Mouse (Mus musculus) heart, postnatal 0 days (tissue): ENCODE data around the gene Fbxl20. TPM values are rescaled to one million over a fixed set of nuclear protein-coding genes. Genes with fewer than 3 reads are reported as not detected.

Experiments
- ATAC-seq: fragments of 200-750 bp; cut with Nextera tagmentation; 2 replicates; pipeline ENCODE4 v1.8.0; 2017; ENCODE audit warnings: low read depth, moderate number of reproducible peaks, moderate library complexity; ENCODE audit not compliant: insufficient read depth
- DNase-seq: peaks from one replicate; pipeline ENCODE4 v3.0.0-alpha.2; 2016; ENCODE audit warnings: low spot score
- H3K27ac ChIP-seq: fragments of 300-500 bp; sonication (generic); 2 replicates; pipeline ENCODE4 v1.5.1; 2014; ENCODE audit warnings: low read depth, mild to moderate bottlenecking
- H3K27me3 ChIP-seq: fragments of 300-500 bp; sonication (generic); 2 replicates; pipeline ENCODE4 v1.6.1; 2014; ENCODE audit warnings: low read length, mixed read lengths; ENCODE audit not compliant: control insufficient read depth, insufficient read depth
- H3K36me3 ChIP-seq: fragments of 300-500 bp; sonication (generic); replicated peaks from 2 replicates; pipeline ENCODE4 v1.6.1; 2014; ENCODE audit warnings: low read length, mixed read lengths; ENCODE audit not compliant: control insufficient read depth, insufficient read depth
- H3K4me1 ChIP-seq: fragments of 300-500 bp; sonication (generic); 2 replicates; pipeline ENCODE4 v1.6.1; 2014; ENCODE audit warnings: antibody characterized with exemption; ENCODE audit not compliant: control insufficient read depth, insufficient read depth
- H3K4me2 ChIP-seq: fragments of 300-500 bp; sonication (generic); 2 replicates; pipeline ENCODE4 v1.6.1; 2014; ENCODE audit warnings: low read depth, mild to moderate bottlenecking, low read length, moderate library complexity
- H3K4me3 ChIP-seq: fragments of 300-500 bp; sonication (generic); 2 replicates; pipeline ENCODE4 v1.5.1; 2014; ENCODE audit warnings: low read depth, low read length
- H3K9ac ChIP-seq: fragments of 300-500 bp; sonication (generic); replicated peaks from 2 replicates; pipeline ENCODE4 v1.6.1; 2014; ENCODE audit warnings: low read depth, low read length, mixed read lengths
- H3K9me3 ChIP-seq: fragments of 300-500 bp; sonication (generic); replicated peaks from 2 replicates; pipeline ENCODE4 v1.6.1; 2016; ENCODE audit warnings: low read length; ENCODE audit not compliant: control insufficient read depth
- CTCF ChIP-seq: IDR thresholded peaks from 2 replicates; pipeline ENCODE4 v1.5.1; 2016; ENCODE audit warnings: antibody characterized with exemption, control low read depth, low read depth
- EP300 ChIP-seq: IDR thresholded peaks from 2 replicates; pipeline ENCODE4 v1.6.1; 2016; ENCODE audit warnings: antibody characterized with exemption, low read depth
- WGBS: fragments of 180-500 bp; shearing (Covaris S2); extraction: QIAGEN DNeasy Blood & Tissue Kit; methylation state at CpG from one replicate; pipeline ENCODE4 v1.1.7; 2014; 5-methylcytosine and 5-hydroxymethylcytosine counted together
- polyA plus RNA-seq: library from polyadenylated mRNA; unstranded; fragments of >200 nt; fragmentation: Nextera tagmentation; extraction: Ambion mirVana; gene quantifications from 2 replicates; pipeline ENCODE4 v1.2.1, GENCODE M21; 2015
- total RNA-seq: library from RNA; depleted of rRNA; stranded (reverse); fragments of >200 nt; gene quantifications from 2 replicates; pipeline ENCODE4 v1.2.3, GENCODE M21; 2014; ENCODE audit warnings: low replicate concordance

Fbxl20 gene
- total and polyA plus RNA-seq, 2 experiments from 2014 or later: 8.8 to 12.5 TPM

- Histone ChIP-seq H3K36me3 (no peaks in the 10 kb centered on the region), H3K27me3 (no peaks in the 10 kb centered on the region), H3K4me1 (peaks cover 2% of the 10 kb centered on the region; the same call in 1 of the 2 replicates), H3K4me3 (no peak overlapping the region), H3K4me2 (no peak overlapping the region), H3K9me3 (no peaks in the 10 kb centered on the region), H3K9ac (no peak overlapping the region), H3K27ac (no peak overlapping the region)
- 74% methylated on average over 4 of the region's 4 CpGs for WGBS
- DNase-seq (no peak), ATAC-seq (no peak)
- peak; percentile 12; the same call in 1 of the 2 replicates for TF ChIP-seq CTCF
- TF ChIP-seq EP300: no peak
Measured at GRCm38 (mm10) chr11:98045596-98045995, 104.6 kb downstream of the Fbxl20 start.

GRCm38 (mm10) chr11:98044074-98044473 lies 106.1 kb downstream of the Fbxl20 start:
- H3K4me2 ChIP-seq: no peak overlapping the region

GRCm38 (mm10) chr11:98042741-98043140 lies 107.5 kb downstream of the Fbxl20 start:
- Histone ChIP-seq H3K9me3 (no peaks in the 10 kb centered on the region), H3K4me3 (no peak overlapping the region), H3K9ac (no peak overlapping the region), H3K4me1 (no peaks in the 10 kb centered on the region), H3K27me3 (no peaks in the 10 kb centered on the region), H3K27ac (no peak overlapping the region), H3K4me2 (no peak overlapping the region), H3K36me3 (no peaks in the 10 kb centered on the region)
- DNase-seq (no peak), ATAC-seq (no peak)
- TF ChIP-seq CTCF: no peak
- TF ChIP-seq EP300: no peak
- WGBS: 64% methylated on average over 6 of the region's 6 CpGs

More at GRCm38 (mm10) chr11:98044074-98044473, 106.1 kb downstream of the Fbxl20 start:
- Histone ChIP-seq H3K4me3 (no peak overlapping the region), H3K27ac (no peak overlapping the region), H3K4me1 (no peaks in the 10 kb centered on the region), H3K27me3 (no peaks in the 10 kb centered on the region), H3K36me3 (no peaks in the 10 kb centered on the region), H3K9me3 (no peaks in the 10 kb centered on the region), H3K9ac (no peak overlapping the region)
- WGBS: 54% methylated on average over 5 of the region's 5 CpGs
- DNase-seq (no peak), ATAC-seq (no peak)
- TF ChIP-seq CTCF (no peak), EP300 (no peak)

- H3K4me3 ChIP-seq: no peak overlapping the region
- H3K36me3 ChIP-seq: no peaks in the 10 kb centered on the region
- 75% methylated on average over 8 of the region's 8 CpGs for WGBS
- no peak for DNase-seq
- H3K9ac ChIP-seq: no peak overlapping the region
- no peak overlapping the region for H3K27ac ChIP-seq
- H3K9me3 ChIP-seq: no peaks in the 10 kb centered on the region
- H3K27me3 ChIP-seq: no peaks in the 10 kb centered on the region
- H3K4me1 ChIP-seq: no peaks in the 10 kb centered on the region
- no peak for ATAC-seq
- TF ChIP-seq CTCF: no peak
- TF ChIP-seq EP300: no peak
- H3K4me2 ChIP-seq: no peak overlapping the region
Measured at GRCm38 (mm10) chr11:98040975-98041374, 109.2 kb downstream of the Fbxl20 start.

GRCm38 (mm10) chr11:98037871-98038270 lies 112.3 kb downstream of the Fbxl20 start:
- Histone ChIP-seq H3K36me3 (no peaks in the 10 kb centered on the region), H3K4me2 (no peak overlapping the region), H3K9me3 (no peaks in the 10 kb centered on the region), H3K27ac (no peak overlapping the region), H3K4me3 (no peak overlapping the region), H3K9ac (no peak overlapping the region), H3K4me1 (no peaks in the 10 kb centered on the region; the same call in 1 of the 2 replicates), H3K27me3 (peaks cover 3% of the 10 kb centered on the region; the same call in 1 of the 2 replicates)
- ATAC-seq (no peak), DNase-seq (no peak)
- no peak for TF ChIP-seq EP300
- no peak for TF ChIP-seq CTCF
- WGBS: 65% methylated on average over 14 of the region's 14 CpGs

- Histone ChIP-seq H3K9ac (no peak overlapping the region), H3K36me3 (peaks cover 3% of the 10 kb centered on the region; the same call in 1 of the 2 replicates), H3K4me1 (no peaks in the 10 kb centered on the region; the same call in 1 of the 2 replicates), H3K4me3 (peak overlapping the region; percentile 26), H3K27me3 (peaks cover 3% of the 10 kb centered on the region; the same call in 1 of the 2 replicates), H3K27ac (no peak overlapping the region), H3K4me2 (peak overlapping the region; percentile 57), H3K9me3 (no peaks in the 10 kb centered on the region)
- DNase-seq (peak; percentile 72), ATAC-seq (peak; percentile 81)
- no peak for TF ChIP-seq EP300
- no peak for TF ChIP-seq CTCF
- 1% methylated on average over 24 of the region's 27 CpGs for WGBS
Measured at GRCm38 (mm10) chr11:98035977-98036377, 114.2 kb downstream of the Fbxl20 start.
